Mouse (Mus musculus) liver, adult 2 months (tissue): Measurements from ENCODE around the gene Ppih.

Experiments
- CTCF ChIP-seq: fragments of 200-500 bp; IDR thresholded peaks from 2 replicates; pipeline ENCODE4 v1.5.1; 2011; ENCODE audit warnings: low read depth, low read length, control low read depth
- POLR2A ChIP-seq: fragments of 200-500 bp; IDR thresholded peaks from 2 replicates; pipeline ENCODE4 v1.6.1; 2011; ENCODE audit warnings: low read length, control low read depth; ENCODE audit not compliant: insufficient read depth; ENCODE audit errors: extremely low read depth

DNA sequence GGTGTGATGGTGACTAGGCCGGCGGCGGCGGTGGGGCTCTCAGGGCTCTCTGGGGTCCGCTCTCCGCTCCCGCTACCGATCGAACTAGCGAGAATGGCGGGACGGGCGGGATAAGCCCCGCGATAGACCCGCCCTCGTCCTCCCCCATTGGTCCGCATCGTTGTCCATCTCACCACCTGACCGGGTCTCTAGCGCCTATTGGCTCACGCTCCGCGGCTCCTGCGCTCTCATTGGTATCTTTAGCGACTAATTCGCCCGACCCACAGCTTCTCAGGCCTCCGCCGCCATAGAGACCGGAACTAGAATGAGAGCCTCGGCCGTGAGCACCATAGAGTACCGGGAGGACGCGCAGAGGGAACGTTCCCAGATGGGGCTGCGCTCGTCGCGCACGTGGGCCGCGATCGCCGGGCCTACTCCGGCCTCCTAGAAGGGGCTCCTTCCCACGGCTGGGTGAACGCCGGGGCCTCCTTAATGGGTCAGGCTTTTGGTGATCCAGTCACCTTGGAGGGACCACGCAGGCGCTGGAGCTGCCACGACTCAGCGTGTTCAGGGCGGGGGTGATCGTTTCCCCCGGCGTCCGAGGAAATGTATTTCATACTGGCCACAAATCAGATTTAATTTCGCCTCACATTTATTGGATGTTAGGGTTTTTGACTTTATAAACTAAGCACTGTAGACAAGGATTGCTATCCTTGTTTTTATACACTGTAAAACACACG lies 25.8 kb downstream of the Ppih start, which contains the start of gene Ybx1:
- TF ChIP-seq POLR2A (peak; percentile 45), CTCF (no peak)
